Mouse (Mus musculus) heart, adult 2 months (tissue): Measurements from ENCODE around the gene Cbx8. TPM values are rescaled to one million over a fixed set of nuclear protein-coding genes. Genes with fewer than 3 reads are reported as not detected.

Experiments
- DNase-seq, 2 experiments: peaks; one replicate each; pipeline ENCODE4 v3.0.0; 2021
- H3K27ac ChIP-seq: fragments of 200-600 bp; 2 replicates; pipeline ENCODE4 v1.8.1; 2022
- H3K27me3 ChIP-seq: fragments of 200-500 bp; 2 replicates; pipeline ENCODE4 v1.6.1; 2012; ENCODE audit warnings: mild to moderate bottlenecking, low read length, inconsistent platforms, mixed read lengths; ENCODE audit not compliant: control insufficient read depth, insufficient read depth
- H3K36me3 ChIP-seq: fragments of 200-500 bp; 2 replicates; pipeline ENCODE4 v1.6.1; 2012; ENCODE audit warnings: low read length, inconsistent platforms; ENCODE audit not compliant: control insufficient read depth, insufficient read depth
- H3K4me1 ChIP-seq: fragments of 200-500 bp; 2 replicates; pipeline ENCODE4 v1.6.1; 2011; ENCODE audit warnings: low read length; ENCODE audit not compliant: control insufficient read depth, insufficient read depth
- H3K4me3 ChIP-seq: fragments of 200-600 bp; 2 replicates; pipeline ENCODE4 v1.8.1; 2022
- H3K79me2 ChIP-seq: fragments of 200-500 bp; replicated peaks from 2 replicates; pipeline ENCODE4 v1.6.1; 2012; ENCODE audit warnings: mild to moderate bottlenecking, inconsistent platforms, low read length, moderate library complexity, mixed read lengths; ENCODE audit not compliant: control insufficient read depth, insufficient read depth
- H3K9ac ChIP-seq: fragments of 200-500 bp; 2 replicates; pipeline ENCODE4 v1.6.1; 2012; ENCODE audit warnings: low read depth, mild to moderate bottlenecking, control low read depth, inconsistent platforms, low read length, mixed read lengths
- CTCF ChIP-seq: fragments of 200-600 bp; IDR thresholded peaks from 2 replicates; pipeline ENCODE4 v1.8.1; 2022; ENCODE audit warnings: antibody characterized with exemption, mild to moderate bottlenecking, moderate library complexity
- EP300 ChIP-seq: fragments of 200-500 bp; IDR thresholded peaks from 2 replicates; pipeline ENCODE4 v1.6.1; 2011; ENCODE audit warnings: low read depth, low read length, control low read depth; ENCODE audit not compliant: insufficient read depth
- POLR2A ChIP-seq: fragments of 200-500 bp; IDR thresholded peaks from 2 replicates; pipeline ENCODE4 v1.6.1; 2011; ENCODE audit warnings: mild to moderate bottlenecking, low read depth, low read length, control low read depth; ENCODE audit not compliant: insufficient read depth
- WGBS: fragments of 180-500 bp; shearing (Covaris S2); methylation state at CpG from one replicate; pipeline ENCODE4 v1.1.7; 2018; 5-methylcytosine and 5-hydroxymethylcytosine counted together
- intact Hi-C: fragments of 180-260 bp; cut with DNase I; formaldehyde crosslinking; loops from one replicate; pipeline ENCODE4 v1.15.1; 2025
- long read RNA-seq: library from polyadenylated mRNA; stranded (forward); transcript quantifications from one replicate; pipeline ENCODE4 v2.0.0, GENCODE M21; 2021
- polyA plus RNA-seq: library from polyadenylated mRNA; depleted of rRNA; stranded (reverse); fragments of >200 nt; gene quantifications from 2 replicates; pipeline ENCODE4 v1.2.3, GENCODE M21; 2012; rRNA removed
- total RNA-seq, 2 experiments: library from RNA; stranded (reverse); gene quantifications; 2 replicates each; pipeline ENCODE4 v1.2.3; 2021

Cbx8 gene
- total RNA-seq = 1 to 10 TPM; 4.0 to 5.3 TPM
- 2.0 and 2.7 TPM in 2 replicates for polyA plus RNA-seq
- long read RNA-seq, transcript Cbx8-201 (5 exons, 3,580 nt) = major isoform, 6 of 8 reads
- long read RNA-seq, partial matches to known transcripts = 0 of 8 reads
- long read RNA-seq, other reads (novel, unspliced or antisense) = 2 of 8 reads

DNA sequence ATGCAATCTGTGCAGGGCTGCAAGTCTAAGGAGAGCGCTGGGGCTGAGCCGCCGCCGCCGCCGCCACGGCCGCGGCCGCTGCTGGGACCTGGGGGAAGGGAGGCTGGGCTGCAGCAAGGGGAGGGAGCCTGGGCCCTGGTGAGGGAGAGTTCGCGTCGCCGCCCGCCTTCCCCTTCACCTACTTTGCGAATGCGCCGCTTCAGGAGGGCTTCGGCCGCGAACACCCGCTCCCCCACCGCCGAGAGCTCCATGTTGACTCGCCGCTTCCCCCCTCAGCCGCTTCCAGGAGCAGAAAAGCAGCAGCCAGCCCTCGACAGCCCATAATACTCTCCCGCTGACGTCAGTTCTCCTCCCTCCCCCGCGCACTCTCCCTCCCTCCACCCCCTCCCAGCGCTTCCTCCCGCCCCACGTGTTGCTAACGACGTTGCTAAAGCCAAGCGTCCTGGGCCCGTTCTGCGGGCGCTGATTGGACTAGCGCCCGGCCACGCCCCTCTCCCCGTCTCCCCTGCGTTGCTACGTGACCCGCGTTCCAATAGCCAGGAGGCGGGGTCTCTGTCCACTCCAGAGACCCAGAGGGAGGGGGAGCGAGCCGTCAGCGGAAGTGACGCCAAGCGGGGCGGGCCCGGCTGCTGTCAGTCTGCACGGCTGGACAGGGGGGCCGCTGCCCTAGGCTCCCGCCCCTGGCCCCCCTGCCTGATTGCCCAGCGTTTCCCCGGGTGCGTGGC lies at the start of gene Cbx8:
Gene Cbx8, minus strand, starts transcription at position 370 of the 725 bp plus-strand sequence.
- 1% methylated on average over 58 of the region's 63 CpGs for WGBS
- Histone ChIP-seq H3K79me2 (no peaks in the 10 kb centered on the region), H3K27ac (peak within 1 kb of the TSS; percentile 92), H3K4me3 (peak within 1 kb of the TSS; percentile 85), H3K27me3 (peaks cover 16% of the 10 kb centered on the region), H3K36me3 (no peaks in the 10 kb centered on the region), H3K9ac (peak within 1 kb of the TSS; percentile 96), H3K4me1 (peaks cover 12% of the 10 kb centered on the region)
- DNase-seq = peak; percentile 99 to 100
- TF ChIP-seq EP300 (peak; percentile 66; the same call in 1 of the 2 replicates), POLR2A (peak; percentile 91), CTCF (no peak)
- intact Hi-C loops = loop anchor here (2.0 kb wide), 1 partner anchor 14 kb away; no protein-coding TSS in a partner anchor

- peaks cover 15% of the 10 kb centered on the region for H3K27me3 ChIP-seq
- H3K4me3 ChIP-seq = peak overlapping the region; percentile 68
- H3K4me1 ChIP-seq = peaks cover 6% of the 10 kb centered on the region
- TF ChIP-seq POLR2A (no peak), EP300 (no peak), CTCF (no peak)
- DNase-seq = peak; percentile 22 to 64
- intact Hi-C loops = loop anchor here (2.0 kb wide), 1 partner anchor 34 kb away; no protein-coding TSS in a partner anchor
- WGBS = under 1% methylated on average over 75 of the region's 75 CpGs
- no peaks in the 10 kb centered on the region for H3K79me2 ChIP-seq
- H3K9ac ChIP-seq = peak overlapping the region; percentile 69
- no peaks in the 10 kb centered on the region for H3K36me3 ChIP-seq
- peak overlapping the region; percentile 49 for H3K27ac ChIP-seq
Measured at GRCm38 (mm10) chr11:119090076-119090960, 49.5 kb upstream of the Cbx8 start.

DNA sequence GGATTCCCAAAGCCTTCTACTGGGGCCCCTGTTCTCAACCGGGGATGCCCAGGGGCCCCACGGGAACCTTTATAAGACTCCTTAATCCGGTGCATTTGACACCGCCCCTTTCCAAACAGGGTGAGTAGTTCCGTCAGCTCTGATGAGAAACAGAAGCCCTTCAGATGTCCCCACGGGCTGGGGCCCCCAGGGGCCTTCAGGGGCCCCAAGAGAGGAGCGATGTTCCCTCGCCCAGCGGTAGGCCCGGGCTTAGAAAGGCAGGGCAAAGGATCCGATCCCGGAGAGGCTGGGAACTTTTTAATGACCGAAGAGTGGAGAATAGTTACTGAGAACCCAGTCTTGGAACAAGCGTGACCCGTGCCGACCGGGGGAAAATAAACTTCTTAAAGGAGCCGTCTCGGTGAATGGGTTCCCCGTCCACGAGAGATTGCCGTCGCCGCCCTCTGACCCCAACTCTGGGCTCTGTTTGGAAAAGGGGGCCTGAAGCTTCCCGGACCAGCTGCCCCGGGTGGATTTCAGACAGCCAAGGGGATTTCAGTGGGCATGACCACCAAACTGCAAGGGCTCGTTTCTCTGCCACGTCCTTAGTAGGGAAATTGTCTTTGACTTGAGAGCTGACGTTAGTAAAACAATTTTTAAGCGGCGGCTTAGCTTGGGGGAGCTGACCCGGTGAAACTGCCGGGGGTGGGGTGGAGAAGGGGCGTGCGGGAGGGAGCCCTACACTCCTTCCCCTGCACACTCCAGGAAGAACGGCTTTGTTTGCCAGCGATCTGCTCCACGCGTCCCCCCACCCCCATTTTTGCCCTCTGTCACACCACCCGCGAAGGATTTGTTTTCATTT lies 48.7 kb upstream of the Cbx8 start:
- 2% methylated on average over 41 of the region's 41 CpGs for WGBS
- H3K4me1 ChIP-seq = peaks cover 6% of the 10 kb centered on the region

GRCm38 (mm10) chr11:119088391-119089234 lies 47.8 kb upstream of the Cbx8 start:
- WGBS = 14% methylated on average over 28 of the region's 28 CpGs

More for the DNA sequence above, 48.7 kb upstream of the Cbx8 start:
- peaks cover 15% of the 10 kb centered on the region for H3K27me3 ChIP-seq
- H3K27ac ChIP-seq = no peak overlapping the region
- intact Hi-C loops = loop anchor here (2.0 kb wide), 1 partner anchor 35 kb away; no protein-coding TSS in a partner anchor
- no peaks in the 10 kb centered on the region for H3K79me2 ChIP-seq
- no peaks in the 10 kb centered on the region for H3K36me3 ChIP-seq
- no peak overlapping the region for H3K9ac ChIP-seq
- peak; percentile 40 to 59 for DNase-seq
- no peak for TF ChIP-seq EP300
- no peak for TF ChIP-seq CTCF
- TF ChIP-seq POLR2A = no peak
- peak overlapping the region; percentile 6; the same call in 1 of the 2 replicates for H3K4me3 ChIP-seq

More at GRCm38 (mm10) chr11:119088391-119089234, 47.8 kb upstream of the Cbx8 start:
- Histone ChIP-seq H3K36me3 (no peaks in the 10 kb centered on the region), H3K4me1 (peaks cover 9% of the 10 kb centered on the region), H3K4me3 (no peak overlapping the region), H3K9ac (no peak overlapping the region), H3K27ac (no peak overlapping the region), H3K79me2 (no peaks in the 10 kb centered on the region), H3K27me3 (peaks cover 15% of the 10 kb centered on the region)
- peak; percentile 36 to 51 for DNase-seq
- TF ChIP-seq CTCF (peak; percentile 68), POLR2A (no peak)
- intact Hi-C loops = no loop called here
